Mouse (Mus musculus) kidney, embryonic 15.5 days (tissue): ENCODE data around the gene Bola2. TPM values are rescaled to one million over a fixed set of nuclear protein-coding genes. Genes with fewer than 3 reads are reported as not detected.

ENCODE experiments used
- ATAC-seq: fragments of 200-750 bp; cut with Nextera tagmentation; replicated peaks from 2 replicates; pipeline ENCODE4 v1.8.0; 2017; ENCODE audit warnings: moderate TSS enrichment; ENCODE audit not compliant: low FRiP score
- H3K27ac ChIP-seq: fragments of 300-500 bp; sonication (generic); 2 replicates; pipeline ENCODE4 v1.5.1; 2015; ENCODE audit warnings: mild to moderate bottlenecking, inconsistent platforms
- H3K27me3 ChIP-seq: fragments of 300-500 bp; sonication (generic); 2 replicates; pipeline ENCODE4 v1.6.1; 2015; ENCODE audit warnings: inconsistent platforms
- H3K36me3 ChIP-seq: fragments of 300-500 bp; sonication (generic); 2 replicates; pipeline ENCODE4 v1.6.1; 2015; ENCODE audit warnings: inconsistent platforms
- H3K4me1 ChIP-seq: fragments of 300-500 bp; sonication (generic); 2 replicates; pipeline ENCODE4 v1.6.1; 2015; ENCODE audit warnings: inconsistent platforms
- H3K4me2 ChIP-seq: fragments of 300-500 bp; sonication (generic); 2 replicates; pipeline ENCODE4 v1.6.1; 2015; ENCODE audit warnings: moderate library complexity, mild to moderate bottlenecking, inconsistent platforms
- H3K4me3 ChIP-seq: fragments of 300-500 bp; sonication (generic); replicated peaks from 2 replicates; pipeline ENCODE4 v1.5.1; 2015; ENCODE audit warnings: mild to moderate bottlenecking, inconsistent platforms
- H3K9ac ChIP-seq: fragments of 300-500 bp; sonication (generic); 2 replicates; pipeline ENCODE4 v1.6.1; 2015; ENCODE audit warnings: mild to moderate bottlenecking, inconsistent platforms
- H3K9me3 ChIP-seq: fragments of 300-500 bp; sonication (generic); replicated peaks from 2 replicates; pipeline ENCODE4 v1.6.1; 2016; ENCODE audit warnings: inconsistent platforms
- WGBS: fragments of 180-500 bp; shearing (Covaris S2); methylation state at CpG from one replicate; pipeline ENCODE4 v1.1.7; 2015; ENCODE audit warnings: mixed read lengths; 5-methylcytosine and 5-hydroxymethylcytosine counted together
- polyA plus RNA-seq: library from polyadenylated mRNA; unstranded; fragments of >200 nt; fragmentation: Nextera tagmentation; extraction: Ambion mirVana; gene quantifications from 2 replicates; pipeline ENCODE4 v1.2.1, GENCODE M21; 2015

Gene Bola2
- polyA plus RNA-seq, 1 experiment from 2014 or later = 144 TPM

DNA sequence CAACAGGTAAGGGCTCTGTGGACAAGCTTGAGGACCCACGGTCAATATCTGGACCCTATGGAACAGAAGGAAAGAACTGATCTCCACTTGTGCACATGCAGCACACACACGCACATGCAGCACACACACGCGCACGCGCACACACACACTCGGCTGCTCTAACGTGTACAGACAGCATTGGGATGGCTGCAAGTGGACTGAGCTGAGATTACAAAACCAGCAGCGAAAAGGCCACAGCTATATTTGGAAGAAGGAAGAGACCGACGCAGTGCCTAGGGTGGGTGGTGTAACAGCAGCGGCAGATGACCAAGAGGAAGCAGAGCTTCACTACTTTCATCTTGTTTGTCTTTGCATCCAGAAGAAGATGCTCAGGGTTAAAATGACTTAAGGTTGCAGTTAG is 50.9 kb downstream of the Bola2 start:
- WGBS = 88% methylated on average over 12 of the region's 12 CpGs
- Histone ChIP-seq H3K27me3 (no peaks in the 10 kb centered on the region), H3K4me3 (no peak overlapping the region), H3K36me3 (no peaks in the 10 kb centered on the region), H3K4me2 (no peak overlapping the region), H3K9ac (no peak overlapping the region), H3K9me3 (no peaks in the 10 kb centered on the region), H3K27ac (no peak overlapping the region), H3K4me1 (no peaks in the 10 kb centered on the region)
- ATAC-seq = no peak

DNA sequence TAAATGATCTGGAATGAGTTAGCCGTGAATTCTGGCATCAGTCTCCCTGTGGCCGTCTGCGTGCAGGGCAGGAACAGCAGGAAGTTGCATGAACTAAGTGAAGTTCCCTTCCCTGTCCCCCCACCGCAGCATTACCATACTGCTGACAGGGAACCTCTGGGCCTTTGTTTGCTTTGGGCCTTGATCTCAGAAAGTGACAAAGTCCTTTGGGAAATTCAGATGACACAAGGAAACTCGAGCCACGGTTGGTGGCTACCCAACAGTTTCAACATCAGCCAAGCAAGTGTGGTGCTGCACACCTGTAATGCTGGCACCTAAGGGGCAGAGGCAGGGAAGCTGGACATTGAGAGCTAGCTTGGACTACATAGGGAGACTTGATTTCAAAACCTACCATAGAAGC is 51.6 kb downstream of the Bola2 start:
- Histone ChIP-seq H3K9me3 (no peaks in the 10 kb centered on the region), H3K36me3 (no peaks in the 10 kb centered on the region), H3K9ac (no peak overlapping the region), H3K27me3 (no peaks in the 10 kb centered on the region), H3K4me3 (no peak overlapping the region), H3K4me2 (no peak overlapping the region), H3K4me1 (no peaks in the 10 kb centered on the region), H3K27ac (no peak overlapping the region)
- 34% methylated on average over 6 of the region's 6 CpGs for WGBS
- no peak for ATAC-seq

DNA sequence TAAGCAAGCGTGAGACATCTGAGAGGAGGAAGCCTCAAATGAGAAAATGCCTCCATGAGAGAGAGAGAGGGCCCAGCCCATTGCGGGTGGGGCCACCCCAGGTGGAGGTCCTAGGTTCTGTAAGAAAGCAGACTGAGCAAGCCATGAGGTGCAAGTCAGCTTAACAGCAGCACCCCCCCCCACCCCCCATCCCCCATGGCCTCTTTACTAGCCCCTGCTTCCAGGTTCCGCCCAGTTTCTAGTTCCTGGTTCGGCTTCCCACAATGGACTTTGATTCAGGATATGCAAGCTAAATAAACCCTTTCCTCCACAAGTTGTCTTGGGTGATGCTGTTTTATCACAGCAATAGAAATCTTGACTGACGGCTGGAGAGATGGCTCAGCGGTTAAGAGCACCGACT is 53.6 kb downstream of the Bola2 start:
- no peaks in the 10 kb centered on the region for H3K9me3 ChIP-seq
- no peak overlapping the region for H3K4me3 ChIP-seq
- no peaks in the 10 kb centered on the region for H3K27me3 ChIP-seq
- H3K27ac ChIP-seq = no peak overlapping the region
- no peaks in the 10 kb centered on the region for H3K36me3 ChIP-seq
- no peaks in the 10 kb centered on the region for H3K4me1 ChIP-seq
- ATAC-seq = no peak
- H3K9ac ChIP-seq = no peak overlapping the region
- H3K4me2 ChIP-seq = no peak overlapping the region
- 73% methylated on average over 7 of the region's 7 CpGs for WGBS

Other genes starting within 250 kb of the Bola2 start
- 13.4 and 25.1 TPM in 2 replicates for gene Atp2a1, start 232.3 kb upstream of the Bola2 start, polyA plus RNA-seq
- gene Sh2b1, start 220.0 kb upstream of the Bola2 start, polyA plus RNA-seq = 52.7 and 56.0 TPM in 2 replicates
- 154 and 156 TPM in 2 replicates for gene Tufm, start 208.0 kb upstream of the Bola2 start, polyA plus RNA-seq
- gene Atxn2l, start 192.0 kb upstream of the Bola2 start, polyA plus RNA-seq = 49.3 and 51.7 TPM in 2 replicates
- 231 and 236 TPM in 2 replicates for gene Eif3c, start 129.0 kb upstream of the Bola2 start, polyA plus RNA-seq
- 0.72 and 0.82 TPM in 2 replicates for gene Apobr, start 110.5 kb upstream of the Bola2 start, polyA plus RNA-seq
- 36.0 and 38.8 TPM in 2 replicates for gene Cln3, start 109.6 kb upstream of the Bola2 start, polyA plus RNA-seq
- gene Il27, start 100.5 kb upstream of the Bola2 start, polyA plus RNA-seq = not detected in 2 replicates
- 9.7 and 13.6 TPM in 2 replicates for gene Nupr1, start 64.5 kb upstream of the Bola2 start, polyA plus RNA-seq
- gene Sgf29, start 46.1 kb upstream of the Bola2 start, polyA plus RNA-seq = 48.2 and 55.0 TPM in 2 replicates
- 6.2 and 8.3 TPM in 2 replicates for gene Sult1a1, start 19.0 kb upstream of the Bola2 start, polyA plus RNA-seq
- 12.9 and 13.1 TPM in 2 replicates for gene Slx1b, start 383 bp downstream of the Bola2 start, polyA plus RNA-seq
- 17.9 and 24.3 TPM in 2 replicates for gene Coro1a, start 12.4 kb downstream of the Bola2 start, polyA plus RNA-seq
- 63.8 and 73.2 TPM in 2 replicates for gene Mapk3, start 64.2 kb downstream of the Bola2 start, polyA plus RNA-seq
- 1.8 and 1.9 TPM in 2 replicates for gene Gdpd3, start 70.9 kb downstream of the Bola2 start, polyA plus RNA-seq
- 81.5 and 82.2 TPM in 2 replicates for gene Ypel3, start 81.6 kb downstream of the Bola2 start, polyA plus RNA-seq
- 0.37 and 0.51 TPM in 2 replicates for gene Tbx6, start 86.1 kb downstream of the Bola2 start, polyA plus RNA-seq
- 257 and 272 TPM in 2 replicates for gene Ppp4c, start 97.1 kb downstream of the Bola2 start, polyA plus RNA-seq
- 0.52 and 0.54 TPM in 2 replicates for gene Fam57b, start 102.3 kb downstream of the Bola2 start, polyA plus RNA-seq
- gene 4930451I11Rik, start 136.2 kb downstream of the Bola2 start, polyA plus RNA-seq = not detected in 2 replicates
- gene Doc2a, start 152.0 kb downstream of the Bola2 start, polyA plus RNA-seq = 6.6 and 11.4 TPM in 2 replicates
- gene Hirip3, start 166.6 kb downstream of the Bola2 start, polyA plus RNA-seq = 36.8 and 40.1 TPM in 2 replicates
- gene Ino80e, start 167.0 kb downstream of the Bola2 start, polyA plus RNA-seq = 88.9 and 91.0 TPM in 2 replicates
- 45.8 and 54.2 TPM in 2 replicates for gene Taok2, start 189.3 kb downstream of the Bola2 start, polyA plus RNA-seq
- gene Tmem219, start 227.5 kb downstream of the Bola2 start, polyA plus RNA-seq = 28.5 and 31.6 TPM in 2 replicates
- gene Kctd13, start 233.5 kb downstream of the Bola2 start, polyA plus RNA-seq = 15.5 and 17.0 TPM in 2 replicates